Mouse (Mus musculus) thymus, postnatal 10 days (tissue): ENCODE results near the gene Mta1.

Experiments
- DNase-seq, 2 experiments: peaks; one replicate each; pipeline ENCODE4 v3.0.0; 2021; ENCODE audit warnings: low spot score in 2 of 2

The Mta1 gene

GRCm38 (mm10) chr12:113097749-113098281, at the start of gene Mta1:
Gene Mta1, plus strand, starts transcription at chr12:113098278.
- DNase-seq, result peak; percentile 35 to 57

- DNase-seq, result peak; percentile 59 to 65
Measured at GRCm38 (mm10) chr12:113049836-113050235, 48.2 kb upstream of the Mta1 start.

GRCm38 (mm10) chr12:113050671-113051070, 47.4 kb upstream of the Mta1 start:
- peak in 1 of 2 experiments; percentile 35 for DNase-seq

GRCm38 (mm10) chr12:113051628-113052403, 46.3 kb upstream of the Mta1 start:
- DNase-seq, result no peak

- no peak for DNase-seq
Measured at GRCm38 (mm10) chr12:113056089-113056488, 42.0 kb upstream of the Mta1 start.

- no peak for DNase-seq
Measured at GRCm38 (mm10) chr12:113060178-113060577, 37.9 kb upstream of the Mta1 start.

GRCm38 (mm10) chr12:113061606-113062005, 36.5 kb upstream of the Mta1 start:
- no peak for DNase-seq

GRCm38 (mm10) chr12:113062201-113062600, 35.9 kb upstream of the Mta1 start:
- DNase-seq, result no peak

- DNase-seq, result no peak
Measured at GRCm38 (mm10) chr12:113063700-113064099, 34.4 kb upstream of the Mta1 start.

- DNase-seq, result no peak
Measured at GRCm38 (mm10) chr12:113068002-113068401, 30.1 kb upstream of the Mta1 start.

GRCm38 (mm10) chr12:113069389-113069788, 28.7 kb upstream of the Mta1 start:
- no peak for DNase-seq

- no peak for DNase-seq
Measured at GRCm38 (mm10) chr12:113071321-113071720, 26.8 kb upstream of the Mta1 start.

- no peak for DNase-seq
Measured at GRCm38 (mm10) chr12:113071827-113072226, 26.3 kb upstream of the Mta1 start.

GRCm38 (mm10) chr12:113073420-113074328, 24.4 kb upstream of the Mta1 start:
- DNase-seq, result peak in 1 of 2 experiments; percentile 34

- peak; percentile 65 to 75 for DNase-seq
Measured at GRCm38 (mm10) chr12:113074329-113075062, 23.6 kb upstream of the Mta1 start, which contains the start of gene Tex22. Gene Tex22, plus strand, starts transcription at chr12:113074502.

- DNase-seq, result peak; percentile 84 to 93
Measured at GRCm38 (mm10) chr12:113075063-113075454, 23.0 kb upstream of the Mta1 start.

GRCm38 (mm10) chr12:113075486-113075885, 22.6 kb upstream of the Mta1 start:
- no peak for DNase-seq

GRCm38 (mm10) chr12:113087276-113087675, 10.8 kb upstream of the Mta1 start:
- DNase-seq, result no peak

GRCm38 (mm10) chr12:113088026-113088425, 10.1 kb upstream of the Mta1 start:
- DNase-seq, result no peak

- DNase-seq, result no peak
Measured at GRCm38 (mm10) chr12:113089107-113089506, 9.0 kb upstream of the Mta1 start.

GRCm38 (mm10) chr12:113090053-113090452, 8.0 kb upstream of the Mta1 start:
- no peak for DNase-seq

- no peak for DNase-seq
Measured at GRCm38 (mm10) chr12:113097040-113097439, 1.0 kb upstream of the Mta1 start.
